Mouse (Mus musculus) intestine, embryonic 16.5 days (tissue): ENCODE measurements around the gene Gpc6. TPM values are rescaled to one million over a fixed set of nuclear protein-coding genes. Genes with fewer than 3 reads are reported as not detected.

Experiments
- ATAC-seq: fragments of 200-750 bp; cut with Nextera tagmentation; 2 replicates; pipeline ENCODE4 v1.8.0; 2017; ENCODE audit warnings: moderate TSS enrichment, moderate library complexity
- H3K27ac ChIP-seq: fragments of 300-500 bp; sonication (generic); 2 replicates; pipeline ENCODE4 v1.5.1; 2014; ENCODE audit warnings: mild to moderate bottlenecking, low read length
- H3K27me3 ChIP-seq: fragments of 300-500 bp; sonication (generic); replicated peaks from 2 replicates; pipeline ENCODE4 v1.6.1; 2014; ENCODE audit warnings: low read length, control low read depth, mixed read lengths; ENCODE audit not compliant: control insufficient read depth, insufficient read depth
- H3K36me3 ChIP-seq: fragments of 300-500 bp; sonication (generic); 2 replicates; pipeline ENCODE4 v1.6.1; 2014; ENCODE audit warnings: low read length, control low read depth; ENCODE audit not compliant: control insufficient read depth, insufficient read depth
- H3K4me1 ChIP-seq: fragments of 300-500 bp; sonication (generic); 2 replicates; pipeline ENCODE4 v1.6.1; 2014; ENCODE audit warnings: low read length, control low read depth, mixed read lengths; ENCODE audit not compliant: control insufficient read depth, insufficient read depth
- H3K4me2 ChIP-seq: fragments of 300-500 bp; sonication (generic); 2 replicates; pipeline ENCODE4 v1.6.1; 2014; ENCODE audit warnings: low read depth, low read length, control low read depth
- H3K4me3 ChIP-seq: fragments of 300-500 bp; sonication (generic); 2 replicates; pipeline ENCODE4 v1.5.1; 2014; ENCODE audit warnings: mild to moderate bottlenecking, low read length
- H3K9ac ChIP-seq: fragments of 300-500 bp; sonication (generic); 2 replicates; pipeline ENCODE4 v1.6.1; 2014; ENCODE audit warnings: low read depth, low read length
- H3K9me3 ChIP-seq: fragments of 300-500 bp; sonication (generic); 2 replicates; pipeline ENCODE4 v1.6.1; 2016; ENCODE audit warnings: low read length, control low read depth; ENCODE audit not compliant: control insufficient read depth
- WGBS: fragments of 180-500 bp; shearing (Covaris S2); extraction: QIAGEN DNeasy Blood & Tissue Kit; methylation state at CpG from one replicate; pipeline ENCODE4 v1.1.7; 2014; 5-methylcytosine and 5-hydroxymethylcytosine counted together
- polyA plus RNA-seq: library from polyadenylated mRNA; unstranded; fragments of >200 nt; fragmentation: Nextera tagmentation; extraction: Ambion mirVana; gene quantifications from 2 replicates; pipeline ENCODE4 v1.2.1, GENCODE M21; 2015

Gpc6 gene
- polyA plus RNA-seq, 1 experiment from 2014 or later: 29.7 TPM

DNA sequence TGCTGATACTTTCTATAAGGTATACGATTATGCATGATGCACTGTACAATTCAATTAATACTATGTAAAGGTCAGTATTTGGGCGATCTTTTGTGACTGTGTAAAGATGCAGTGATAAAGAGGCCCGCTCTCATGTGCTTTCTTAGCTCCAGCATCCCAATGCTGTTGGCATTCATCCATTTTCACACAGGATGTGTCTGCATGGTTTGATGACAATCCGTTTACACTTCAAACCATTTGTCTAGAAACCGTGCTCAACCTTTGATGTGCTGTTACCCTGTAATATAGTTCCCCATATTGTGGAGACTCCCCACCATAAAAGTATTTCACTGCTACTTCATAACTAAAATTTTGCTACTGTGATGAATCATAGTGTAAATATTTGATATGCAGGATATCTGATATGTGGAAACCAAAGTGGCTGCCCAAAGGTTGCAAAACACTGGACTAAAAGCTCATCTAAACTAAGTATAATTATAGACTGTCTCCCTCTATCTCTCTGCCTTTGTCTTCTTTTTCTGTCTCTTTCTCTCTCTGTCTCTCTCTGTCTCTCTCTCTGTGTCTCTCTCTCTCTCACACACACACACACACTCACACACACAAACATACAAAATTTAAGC lies 97.2 kb downstream of the Gpc6 start:
- Histone ChIP-seq H3K9ac (no peak overlapping the region), H3K4me2 (no peak overlapping the region), H3K9me3 (no peaks in the 10 kb centered on the region), H3K4me1 (no peaks in the 10 kb centered on the region), H3K27ac (no peak overlapping the region), H3K4me3 (no peak overlapping the region), H3K27me3 (no peaks in the 10 kb centered on the region), H3K36me3 (no peaks in the 10 kb centered on the region)
- no peak for ATAC-seq
- WGBS: 60% methylated on average over 5 of the region's 5 CpGs

DNA sequence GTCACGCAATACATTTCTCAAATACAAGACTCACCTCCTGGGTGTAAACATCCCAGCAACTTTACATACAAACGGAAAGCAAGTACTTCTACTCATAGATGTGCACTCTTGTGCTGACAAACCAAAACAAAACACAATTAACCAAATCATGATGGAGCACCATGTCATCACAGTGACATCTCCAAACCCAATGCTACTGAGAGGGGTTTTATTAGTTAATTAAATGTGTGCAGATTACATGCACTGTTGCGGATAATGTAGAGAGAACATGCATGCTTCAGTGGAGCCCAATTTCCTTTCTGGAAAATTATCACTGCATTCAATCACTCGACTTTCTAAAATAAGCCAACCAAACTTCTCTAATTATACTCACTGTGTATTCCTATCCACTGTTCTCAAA lies 109.0 kb downstream of the Gpc6 start:
- Histone ChIP-seq H3K4me1 (no peaks in the 10 kb centered on the region), H3K4me3 (no peak overlapping the region), H3K9me3 (no peaks in the 10 kb centered on the region), H3K4me2 (no peak overlapping the region), H3K36me3 (no peaks in the 10 kb centered on the region), H3K27me3 (no peaks in the 10 kb centered on the region), H3K9ac (no peak overlapping the region), H3K27ac (no peak overlapping the region)
- no peak for ATAC-seq
- 87% methylated on average over 4 of the region's 4 CpGs for WGBS

DNA sequence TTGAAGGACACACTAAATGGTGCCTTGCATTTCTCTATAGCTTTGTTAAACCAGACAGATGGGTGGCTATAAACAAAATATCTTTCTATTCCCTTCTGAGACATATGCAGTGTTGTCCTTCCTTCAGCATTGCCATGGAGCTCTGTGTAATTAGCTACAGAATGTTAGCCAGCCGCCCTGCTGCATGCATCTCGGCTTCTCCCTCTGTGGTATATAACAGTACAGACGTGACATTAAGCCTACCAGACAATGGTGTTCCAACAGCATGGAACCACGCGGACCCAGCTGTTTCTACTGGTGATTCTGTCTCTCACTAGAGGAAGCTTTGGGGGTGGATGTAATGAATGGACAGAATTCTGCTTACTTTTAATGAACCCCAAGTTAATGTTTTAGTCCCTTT lies 115.9 kb downstream of the Gpc6 start:
- Histone ChIP-seq H3K4me3 (no peak overlapping the region), H3K27ac (no peak overlapping the region), H3K4me2 (no peak overlapping the region), H3K9me3 (no peaks in the 10 kb centered on the region), H3K36me3 (no peaks in the 10 kb centered on the region), H3K4me1 (no peaks in the 10 kb centered on the region), H3K9ac (no peak overlapping the region), H3K27me3 (no peaks in the 10 kb centered on the region)
- 79% methylated on average over 5 of the region's 5 CpGs for WGBS
- ATAC-seq: no peak

DNA sequence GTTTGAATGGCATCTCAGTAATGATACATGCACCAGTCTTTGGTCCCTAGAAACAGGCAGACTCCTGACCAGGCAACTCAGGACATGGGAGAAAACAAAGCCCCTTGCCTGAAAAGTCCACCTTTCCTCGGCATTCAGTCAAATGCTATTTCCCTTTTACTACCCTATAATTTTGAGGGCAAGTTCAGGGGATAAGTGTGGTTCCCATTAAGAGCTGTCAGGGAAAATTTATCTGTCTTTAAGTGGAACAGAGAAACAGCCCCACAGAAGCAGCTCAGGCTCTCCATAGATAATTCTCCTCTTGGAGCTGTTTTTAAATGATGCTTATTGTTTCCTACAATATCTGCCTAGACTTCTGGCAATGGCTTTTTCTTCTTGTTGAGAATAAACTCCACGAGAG lies 123.8 kb downstream of the Gpc6 start:
- Histone ChIP-seq H3K9ac (no peak overlapping the region), H3K4me3 (no peak overlapping the region), H3K9me3 (no peaks in the 10 kb centered on the region), H3K4me1 (no peaks in the 10 kb centered on the region), H3K36me3 (no peaks in the 10 kb centered on the region), H3K27me3 (no peaks in the 10 kb centered on the region), H3K4me2 (no peak overlapping the region), H3K27ac (no peak overlapping the region)
- WGBS: 56% methylated on average over 2 of the region's 2 CpGs
- no peak for ATAC-seq

DNA sequence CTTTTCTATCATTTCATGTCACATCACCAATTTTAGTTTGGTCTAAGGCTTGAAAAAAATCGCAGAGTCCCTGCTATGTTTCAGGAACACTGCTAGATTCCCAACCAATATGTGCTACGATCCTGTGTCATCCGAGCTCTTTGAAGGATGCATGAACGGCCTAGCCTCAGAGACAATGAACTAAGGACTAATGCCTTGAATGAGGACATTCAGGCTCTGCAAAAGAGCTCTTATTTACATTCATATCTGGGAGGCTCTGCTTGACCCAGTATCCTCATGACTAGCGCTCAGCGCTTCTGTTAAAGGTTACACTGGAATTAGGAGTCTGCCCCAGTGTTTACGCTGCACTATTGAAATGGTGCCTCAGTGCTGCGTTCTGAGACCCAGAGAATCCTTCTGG lies 125.8 kb downstream of the Gpc6 start:
- Histone ChIP-seq H3K4me1 (no peaks in the 10 kb centered on the region), H3K4me2 (no peak overlapping the region), H3K9me3 (no peaks in the 10 kb centered on the region), H3K4me3 (no peak overlapping the region), H3K36me3 (no peaks in the 10 kb centered on the region), H3K27me3 (no peaks in the 10 kb centered on the region), H3K9ac (no peak overlapping the region), H3K27ac (no peak overlapping the region)
- WGBS: 85% methylated on average over 8 of the region's 8 CpGs
- no peak for ATAC-seq

DNA sequence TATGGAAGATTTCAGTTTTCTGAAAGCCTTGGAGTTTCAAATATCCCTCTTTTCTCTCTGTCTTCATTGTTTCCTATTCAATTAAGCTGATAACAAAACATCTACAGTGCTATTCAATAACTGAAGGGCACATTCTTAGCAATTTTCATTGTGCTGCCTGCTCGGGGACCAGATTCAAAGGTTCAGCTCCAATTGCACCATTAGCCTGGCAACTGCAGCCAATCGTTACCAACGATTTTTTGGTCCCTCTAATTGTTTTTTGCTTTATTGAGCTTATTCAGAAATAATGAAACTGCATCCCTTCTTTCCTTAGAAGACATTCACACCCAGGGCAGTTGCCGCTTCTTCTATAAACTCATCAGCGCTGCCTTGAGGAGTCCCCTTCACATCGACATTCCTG lies 128.2 kb downstream of the Gpc6 start:
- Histone ChIP-seq H3K4me1 (no peaks in the 10 kb centered on the region), H3K36me3 (no peaks in the 10 kb centered on the region), H3K9me3 (no peaks in the 10 kb centered on the region), H3K4me2 (no peak overlapping the region), H3K4me3 (no peak overlapping the region), H3K27ac (no peak overlapping the region), H3K9ac (no peak overlapping the region), H3K27me3 (no peaks in the 10 kb centered on the region)
- 82% methylated on average over 6 of the region's 6 CpGs for WGBS
- ATAC-seq: no peak

DNA sequence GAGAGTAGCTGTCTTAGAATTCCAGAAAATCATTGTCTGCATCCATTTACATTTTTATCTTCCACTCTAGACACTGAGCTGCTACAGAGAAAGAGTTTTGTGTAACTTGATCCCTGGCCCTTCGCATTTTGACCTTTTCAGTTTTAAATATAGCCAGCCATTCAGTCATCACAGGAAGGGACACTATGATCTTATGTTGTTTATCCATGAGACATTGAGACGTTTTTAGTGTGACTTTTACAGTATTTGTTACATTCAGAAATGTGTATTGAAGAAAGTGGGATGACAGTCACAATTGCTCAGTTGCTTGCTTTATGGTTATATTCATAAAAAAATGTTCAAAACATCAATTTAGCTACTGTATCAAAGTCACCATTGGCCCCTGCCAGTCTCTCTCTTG lies 130.0 kb downstream of the Gpc6 start:
- Histone ChIP-seq H3K36me3 (no peaks in the 10 kb centered on the region), H3K9me3 (no peaks in the 10 kb centered on the region), H3K4me1 (no peaks in the 10 kb centered on the region), H3K27ac (no peak overlapping the region), H3K27me3 (no peaks in the 10 kb centered on the region), H3K9ac (no peak overlapping the region), H3K4me2 (no peak overlapping the region), H3K4me3 (no peak overlapping the region)
- no peak for ATAC-seq
- 54% methylated on average over 2 of the region's 2 CpGs for WGBS

DNA sequence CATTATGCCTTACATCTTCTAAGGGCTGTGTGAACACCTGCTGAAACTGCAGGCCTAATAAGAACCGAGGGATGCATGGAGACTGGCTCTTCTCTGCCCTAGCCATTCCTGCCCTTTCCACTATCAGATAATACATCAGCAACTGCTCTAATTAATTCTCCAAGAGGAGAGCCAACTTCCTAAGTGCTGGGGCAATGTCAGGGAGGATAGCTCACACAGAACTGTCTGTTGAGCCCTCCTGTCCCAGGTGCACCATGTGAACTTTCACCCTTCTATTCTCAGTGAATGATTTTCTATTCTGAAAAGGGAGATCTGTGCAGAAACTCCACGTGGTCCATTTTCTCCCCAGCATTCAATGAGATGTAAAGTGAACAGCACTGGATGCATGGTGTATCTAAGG lies 136.0 kb downstream of the Gpc6 start:
- Histone ChIP-seq H3K36me3 (no peaks in the 10 kb centered on the region), H3K4me2 (no peak overlapping the region), H3K4me3 (no peak overlapping the region), H3K27me3 (no peaks in the 10 kb centered on the region), H3K9me3 (no peaks in the 10 kb centered on the region), H3K9ac (no peak overlapping the region), H3K27ac (no peak overlapping the region), H3K4me1 (no peaks in the 10 kb centered on the region)
- 49% methylated on average over 2 of the region's 2 CpGs for WGBS
- no peak for ATAC-seq

DNA sequence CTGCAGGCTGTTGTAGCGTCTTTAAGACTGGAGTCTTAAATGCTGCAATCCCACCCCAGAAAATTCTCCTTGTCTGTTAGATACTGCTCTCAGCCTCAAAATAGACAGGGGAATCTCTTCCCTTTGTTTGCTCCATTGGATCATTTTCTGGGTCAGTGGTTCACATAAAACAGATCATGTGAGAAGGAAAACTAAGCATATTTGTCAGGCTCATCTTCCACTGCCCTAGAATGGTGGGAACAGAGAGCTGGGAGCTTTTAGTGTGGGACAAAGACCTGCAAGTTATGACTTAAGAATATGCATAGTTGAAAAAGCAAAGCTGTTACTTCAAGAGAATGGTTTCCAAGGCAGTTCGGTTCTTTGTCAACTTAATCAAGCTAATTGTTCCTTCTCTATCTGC lies 136.4 kb downstream of the Gpc6 start:
- Histone ChIP-seq H3K4me1 (no peaks in the 10 kb centered on the region), H3K9me3 (no peaks in the 10 kb centered on the region), H3K4me2 (no peak overlapping the region), H3K4me3 (no peak overlapping the region), H3K27me3 (no peaks in the 10 kb centered on the region), H3K27ac (no peak overlapping the region), H3K9ac (no peak overlapping the region), H3K36me3 (no peaks in the 10 kb centered on the region)
- no peak for ATAC-seq
- 82% methylated on average over 2 of the region's 2 CpGs for WGBS

DNA sequence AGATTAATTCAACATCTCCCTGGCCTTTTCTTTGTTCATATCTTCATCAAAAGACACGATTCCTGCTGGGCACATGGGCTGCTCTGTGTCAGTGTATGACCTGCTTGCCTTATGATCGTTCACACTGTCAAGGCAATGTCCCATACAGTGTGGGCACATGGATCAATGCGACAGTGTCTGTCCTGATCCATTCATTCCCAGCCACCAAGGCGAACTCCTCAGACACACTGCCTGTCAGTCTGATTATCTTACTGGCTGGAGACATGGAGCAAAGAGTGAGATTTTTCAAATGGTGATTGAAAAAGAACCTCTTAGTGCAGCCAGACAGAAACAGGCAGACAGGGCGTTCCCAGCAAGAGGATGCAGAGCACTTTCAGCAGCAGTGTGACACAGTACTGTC lies 143.1 kb downstream of the Gpc6 start:
- H3K9me3 ChIP-seq: no peaks in the 10 kb centered on the region
- H3K9ac ChIP-seq: no peak overlapping the region
- H3K36me3 ChIP-seq: no peaks in the 10 kb centered on the region
- H3K27me3 ChIP-seq: no peaks in the 10 kb centered on the region
- H3K27ac ChIP-seq: no peak overlapping the region
- ATAC-seq: no peak
- WGBS: 84% methylated on average over 5 of the region's 5 CpGs
- H3K4me2 ChIP-seq: no peak overlapping the region
- H3K4me3 ChIP-seq: no peak overlapping the region
- H3K4me1 ChIP-seq: no peaks in the 10 kb centered on the region
